Mouse (Mus musculus): ENCODE results near the gene Adgrd1.

DNA sequence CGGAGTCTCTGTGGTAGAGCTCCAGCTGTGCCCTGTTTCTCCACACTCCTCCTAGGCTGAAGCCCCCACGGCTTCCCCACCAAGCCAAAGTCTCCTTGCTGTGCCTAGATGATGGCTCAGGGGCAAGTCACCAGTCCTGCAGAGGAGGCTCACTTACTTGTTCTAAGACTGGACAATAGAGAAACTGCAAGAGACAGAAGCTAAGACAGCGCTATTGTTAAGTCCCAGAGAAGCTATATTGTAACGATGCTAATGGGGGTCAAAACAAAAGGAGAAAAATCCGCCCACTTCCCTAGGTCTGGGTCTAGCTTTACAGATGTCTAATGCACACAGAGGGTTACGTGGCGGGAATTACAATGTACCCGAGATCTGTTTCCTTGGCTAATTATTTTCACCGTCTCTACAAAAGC is 59.4 kb downstream of the Adgrd1 start:
- TF ChIP-seq CTCF (IDR thresholded peaks at IDR 0.05; ENCODE audit: low read depth) (no peak), EP300 (IDR thresholded peaks at IDR 0.05; ENCODE audit: low read depth) (no peak)
